Mouse (Mus musculus): Measurements from ENCODE around the gene Rundc1. TPM values are rescaled to one million over a fixed set of nuclear protein-coding genes. Genes with fewer than 3 reads are reported as not detected.

Rundc1 gene
- polyA plus RNA-seq (2015; fragmentation: Nextera tagmentation; extraction: Ambion mirVana), result 6.6 and 7.2 TPM in 2 replicates

GRCm38 (mm10) chr11:101424925-101425813 lies at the start of gene Rundc1, which contains the start of gene Ptges3l:
Gene Rundc1, plus strand, starts transcription at chr11:101425085.
Gene Ptges3l, minus strand, starts transcription at chr11:101425333.

DNA sequence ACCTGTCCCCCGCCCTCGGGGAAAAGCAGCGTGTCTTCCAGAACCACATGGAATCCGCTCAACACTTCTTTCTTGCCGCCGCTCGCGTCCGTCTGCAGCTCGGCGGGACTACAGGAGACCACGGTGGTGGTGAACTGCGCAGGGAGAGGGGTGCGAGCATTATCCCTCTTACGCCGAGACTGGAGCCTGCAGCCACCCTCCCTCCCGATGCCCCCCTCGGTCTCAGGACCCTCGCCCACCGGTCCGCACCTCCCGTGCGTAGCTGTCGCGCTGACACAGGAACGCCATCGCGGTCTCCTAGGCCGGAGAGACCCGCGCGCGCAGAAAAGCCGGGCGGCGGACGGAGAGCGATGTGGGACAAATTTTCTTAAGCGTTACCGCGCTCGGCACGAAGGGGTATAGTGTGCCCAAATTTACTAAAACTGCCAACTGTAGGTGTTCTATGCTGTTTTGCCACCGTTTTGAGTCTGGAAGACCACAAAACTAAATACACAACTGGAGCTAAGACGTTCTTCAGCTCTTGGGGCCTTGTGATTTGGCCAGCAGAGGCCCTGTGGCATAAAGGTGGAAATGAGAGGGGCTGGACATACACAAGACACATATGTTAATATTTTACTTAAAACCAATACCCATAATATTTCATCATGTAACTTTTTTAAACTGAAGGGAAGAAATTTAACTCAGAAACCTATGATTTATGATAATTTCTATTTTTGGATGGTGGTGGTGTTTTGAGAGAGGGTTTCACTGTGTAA lies 7.6 kb upstream of the Rundc1 start, which contains the start of gene Aarsd1:
Gene Aarsd1 (minus strand): TSS at position 515 of the 755 bp plus-strand sequence.

DNA sequence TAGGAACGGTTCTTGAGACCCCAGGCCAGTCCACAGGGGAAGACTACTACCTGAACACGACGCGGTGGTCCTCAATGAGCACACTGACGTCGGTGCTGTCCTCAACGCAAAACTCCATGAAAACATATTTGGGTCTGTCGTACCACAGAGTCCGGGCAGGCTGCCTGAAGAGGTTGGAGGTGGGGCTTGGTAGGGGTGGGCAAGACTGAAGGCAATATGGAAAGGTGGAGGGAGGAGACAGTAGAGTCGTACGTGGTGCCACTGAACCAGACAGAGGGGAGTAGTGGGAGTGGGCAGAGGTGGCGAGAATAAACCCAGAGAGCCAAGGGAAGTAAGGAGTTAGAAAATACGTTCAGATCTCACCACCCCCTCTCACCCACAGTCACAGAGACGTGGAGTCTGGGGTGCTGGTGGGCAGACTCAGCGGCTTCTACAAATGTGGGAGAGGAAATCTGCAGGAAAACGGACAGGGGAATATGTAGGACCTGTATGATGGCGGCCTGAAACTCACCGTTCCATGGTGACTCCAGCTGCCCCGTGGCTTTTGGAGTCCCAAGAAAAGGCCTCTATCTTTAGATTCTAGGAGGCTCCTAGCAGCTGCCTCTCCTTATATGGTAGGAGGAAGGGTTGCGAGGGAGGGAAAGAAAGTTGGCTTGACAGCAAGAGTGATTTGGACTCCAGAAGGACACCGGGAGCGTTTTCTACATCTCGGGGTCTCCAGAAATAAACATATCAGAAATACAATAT lies 607 bp upstream of the Rundc1 start, which contains the start of gene Gm27029:
Gene Gm27029 (minus strand): TSS at position 692 of the 747 bp plus-strand sequence.

GRCm38 (mm10) chr11:101442127-101442693 lies 17.3 kb downstream of the Rundc1 start, which contains the start of gene Rpl27:
Gene Rpl27, plus strand, starts transcription at chr11:101442298.

GRCm38 (mm10) chr11:101448274-101448746 lies 23.4 kb downstream of the Rundc1 start, which contains the start of gene Ifi35:
Gene Ifi35, plus strand, starts transcription at chr11:101448407.

DNA sequence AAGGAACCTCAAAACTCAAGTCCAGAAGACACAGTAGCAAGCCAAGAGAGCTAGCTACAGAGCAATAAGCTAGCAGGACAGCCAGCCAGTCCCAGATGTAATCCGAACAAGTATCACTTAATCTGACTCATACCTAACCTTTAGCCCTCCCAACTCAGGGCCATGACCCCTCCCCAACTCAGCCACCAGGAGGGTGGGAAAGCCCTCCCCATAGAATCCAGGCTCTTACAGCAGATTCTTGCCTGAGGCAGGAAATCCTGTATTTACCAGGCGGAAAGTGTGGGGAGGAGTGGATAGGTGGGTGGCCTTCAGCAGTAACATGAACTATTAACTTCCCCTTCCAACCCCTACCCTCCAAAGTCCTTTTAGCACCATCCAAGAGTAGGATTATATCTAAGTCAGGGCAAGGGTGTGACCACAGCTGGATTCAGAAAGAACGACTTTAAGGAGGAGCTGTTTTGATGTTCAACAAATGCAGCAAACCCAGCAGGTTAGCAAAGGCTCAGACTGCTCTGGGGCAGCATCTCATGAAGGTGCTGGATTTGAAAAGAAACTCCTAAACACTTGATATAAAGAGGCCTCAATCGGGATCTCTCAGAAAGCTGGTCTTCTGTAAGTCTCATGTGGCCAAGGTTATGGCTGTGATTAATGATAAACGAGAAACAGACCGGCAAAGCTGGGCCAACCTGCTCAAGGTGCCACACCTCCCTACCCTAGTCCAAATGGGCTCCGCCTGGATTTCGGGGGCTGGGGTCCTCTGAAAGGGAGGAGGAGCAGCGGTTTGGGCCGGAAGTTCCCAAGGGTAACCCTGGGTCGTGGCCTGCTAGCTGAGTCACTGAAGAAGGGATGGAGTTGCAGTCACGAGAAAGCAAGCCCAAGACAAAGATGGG lies 39.6 kb downstream of the Rundc1 start, which contains the start of gene Rnd2:
Gene Rnd2 (plus strand): TSS at position 789 of the 890 bp plus-strand sequence.

GRCm38 (mm10) chr11:101465869-101466551 lies 41.1 kb downstream of the Rundc1 start, which contains the start of gene Vat1:
Gene Vat1, minus strand, starts transcription at chr11:101466230.

Other genes with a start within 250 kb of the Rundc1 start
- gene Ccr10, start 249.6 kb upstream of the Rundc1 start, polyA plus RNA-seq (2015; fragmentation: Nextera tagmentation; extraction: Ambion mirVana), result 0.15 and 0.16 TPM in 2 replicates
- gene Ezh1, start 198.6 kb upstream of the Rundc1 start, polyA plus RNA-seq (2015; fragmentation: Nextera tagmentation; extraction: Ambion mirVana), result 9.0 and 10.7 TPM in 2 replicates
- 77.1 and 98.8 TPM in 2 replicates for gene Ramp2, start 179.1 kb upstream of the Rundc1 start, polyA plus RNA-seq (2015; fragmentation: Nextera tagmentation; extraction: Ambion mirVana)
- 92.3 and 92.9 TPM in 2 replicates for gene Vps25, start 171.4 kb upstream of the Rundc1 start, polyA plus RNA-seq (2015; fragmentation: Nextera tagmentation; extraction: Ambion mirVana)
- 4.0 and 5.7 TPM in 2 replicates for gene Wnk4, start 164.5 kb upstream of the Rundc1 start, polyA plus RNA-seq (2015; fragmentation: Nextera tagmentation; extraction: Ambion mirVana)
- 0.61 and 0.88 TPM in 2 replicates for gene Cntd1, start 146.1 kb upstream of the Rundc1 start, polyA plus RNA-seq (2015; fragmentation: Nextera tagmentation; extraction: Ambion mirVana)
- 103 and 105 TPM in 2 replicates for gene Coa3, start 146.0 kb upstream of the Rundc1 start, polyA plus RNA-seq (2015; fragmentation: Nextera tagmentation; extraction: Ambion mirVana)
- gene Becn1, start 122.8 kb upstream of the Rundc1 start, polyA plus RNA-seq (2015; fragmentation: Nextera tagmentation; extraction: Ambion mirVana), result 104 and 112 TPM in 2 replicates
- 134 and 137 TPM in 2 replicates for gene Psme3, start 108.9 kb upstream of the Rundc1 start, polyA plus RNA-seq (2015; fragmentation: Nextera tagmentation; extraction: Ambion mirVana)
- 1.8 and 2.0 TPM in 2 replicates for gene Aoc2, start 100.0 kb upstream of the Rundc1 start, polyA plus RNA-seq (2015; fragmentation: Nextera tagmentation; extraction: Ambion mirVana)
- gene Aoc3, start 94.5 kb upstream of the Rundc1 start, polyA plus RNA-seq (2015; fragmentation: Nextera tagmentation; extraction: Ambion mirVana), result 0.78 and 0.86 TPM in 2 replicates
- gene G6pc, start 57.5 kb upstream of the Rundc1 start, polyA plus RNA-seq (2015; fragmentation: Nextera tagmentation; extraction: Ambion mirVana), result 0.06 TPM in 1 of 2 replicates, not detected in the other
- 43.7 and 47.7 TPM in 2 replicates for gene Aarsd1, start 7.5 kb upstream of the Rundc1 start, polyA plus RNA-seq (2015; fragmentation: Nextera tagmentation; extraction: Ambion mirVana)
- 2.0 and 2.8 TPM in 2 replicates for gene Gm27029, start 289 bp upstream of the Rundc1 start, polyA plus RNA-seq (2015; fragmentation: Nextera tagmentation; extraction: Ambion mirVana)
- 2.0 and 2.4 TPM in 2 replicates for gene Ptges3l, start 248 bp downstream of the Rundc1 start, polyA plus RNA-seq (2015; fragmentation: Nextera tagmentation; extraction: Ambion mirVana)
- gene Rpl27, start 17.2 kb downstream of the Rundc1 start, polyA plus RNA-seq (2015; fragmentation: Nextera tagmentation; extraction: Ambion mirVana), result 369 and 411 TPM in 2 replicates
- 42.2 and 52.3 TPM in 2 replicates for gene Ifi35, start 23.3 kb downstream of the Rundc1 start, polyA plus RNA-seq (2015; fragmentation: Nextera tagmentation; extraction: Ambion mirVana)
- 3.2 and 5.3 TPM in 2 replicates for gene Rnd2, start 39.9 kb downstream of the Rundc1 start, polyA plus RNA-seq (2015; fragmentation: Nextera tagmentation; extraction: Ambion mirVana)
- 21.8 and 28.0 TPM in 2 replicates for gene Vat1, start 41.1 kb downstream of the Rundc1 start, polyA plus RNA-seq (2015; fragmentation: Nextera tagmentation; extraction: Ambion mirVana)
- 11.9 and 16.4 TPM in 2 replicates for gene Brca1, start 126.9 kb downstream of the Rundc1 start, polyA plus RNA-seq (2015; fragmentation: Nextera tagmentation; extraction: Ambion mirVana)
- 29.5 and 31.5 TPM in 2 replicates for gene Nbr1, start 127.1 kb downstream of the Rundc1 start, polyA plus RNA-seq (2015; fragmentation: Nextera tagmentation; extraction: Ambion mirVana)
- 5.6 and 7.6 TPM in 2 replicates for gene Tmem106a, start 157.2 kb downstream of the Rundc1 start, polyA plus RNA-seq (2015; fragmentation: Nextera tagmentation; extraction: Ambion mirVana)
- 0.23 TPM in 1 of 2 replicates, not detected in the other for gene Gm11634, start 174.2 kb downstream of the Rundc1 start, polyA plus RNA-seq (2015; fragmentation: Nextera tagmentation; extraction: Ambion mirVana)
- gene Rdm1, start 202.1 kb downstream of the Rundc1 start, polyA plus RNA-seq (2015; fragmentation: Nextera tagmentation; extraction: Ambion mirVana), result 14.6 and 19.7 TPM in 2 replicates
- gene Arl4d, start 240.5 kb downstream of the Rundc1 start, polyA plus RNA-seq (2015; fragmentation: Nextera tagmentation; extraction: Ambion mirVana), result 3.3 and 3.7 TPM in 2 replicates